8 mouse cellular contexts compared by ENCODE assay signal in genomic region chr7:24112156-24112856, GRCm38 (mm10). TPM values are rescaled to one million over a fixed set of nuclear protein-coding genes. Genes with fewer than 3 reads are reported as not detected.
A peak's percentile ranks its signal among the peaks of the same experiment; 100 is the strongest.
DNase-seq lines count a peak whose midpoint lies in the region; ATAC-seq and TF ChIP-seq lines count a peak whose summit lies in the region.

Gene Zfp112, plus strand, starts transcription at chr7:24112314.

- TF ChIP-seq CTCF in liver, adult 2 months (IDR thresholded peaks at IDR 0.05; ENCODE audit: low read depth, low read length): no peak

- H3K4me1 ChIP-seq in brown adipose tissue, adult 24 weeks (ENCODE audit: control insufficient read depth, insufficient read depth, insufficient read length, low read length): no peaks in the 10 kb centered on the region
- H3K4me1 ChIP-seq in forebrain, embryonic 11.5 days (replicated peaks; ENCODE audit: control insufficient read depth, insufficient read depth, low read length): 0 out of 2 replicates have a peak, but pooled peaks cover 2% of the 10 kb centered on the region
- H3K4me1 ChIP-seq in heart, embryonic 14.5 days (ENCODE audit: control insufficient read depth in 2 of 2, insufficient read depth in 2 of 2, low read length in 2 of 2): peaks cover 5% of the 10 kb centered on the region in 2 experiments; a peak in 3 of 4 replicates
- H3K4me1 ChIP-seq in liver, adult 2 months (ENCODE audit: control insufficient read depth, insufficient read depth, low read length): no peaks in the 10 kb centered on the region; the same call in 1 of the 2 replicates

- TF ChIP-seq POLR2A in liver, adult 2 months (IDR thresholded peaks at IDR 0.05; ENCODE audit: extremely low read depth, insufficient read depth, low read length): no peak

- peaks cover 16% of the 10 kb centered on the region for H3K36me3 ChIP-seq in forebrain, embryonic 11.5 days (ENCODE audit: control insufficient read depth, insufficient read depth, low read length)
- peaks cover 14% of the 10 kb centered on the region for H3K36me3 ChIP-seq in heart, embryonic 14.5 days (ENCODE audit: control insufficient read depth, insufficient read depth, low read length)
- peaks cover 2% of the 10 kb centered on the region; the same call in 1 of the 2 replicates for H3K36me3 ChIP-seq in liver, adult 2 months (ENCODE audit: control insufficient read depth, insufficient read depth, low read length)

- H3K4me2 ChIP-seq in forebrain, embryonic 11.5 days (ENCODE audit: low read depth, low read length, severe bottlenecking): peak within 1 kb of the TSS; percentile 75
- H3K4me2 ChIP-seq in heart, embryonic 14.5 days (ENCODE audit: low read length): peak within 1 kb of the TSS; percentile 83

- peak within 1 kb of the TSS; percentile 91 for H3K27ac ChIP-seq in brown adipose tissue, adult 24 weeks (replicated peaks; ENCODE audit: low read depth, low read length)
- peak within 1 kb of the TSS; percentile 1; the same call in 1 of the 2 replicates for H3K27ac ChIP-seq in forebrain, embryonic 11.5 days (ENCODE audit: low read depth, low read length)
- H3K27ac ChIP-seq in heart, embryonic 14.5 days (replicated peaks in 1 of 2; ENCODE audit: control insufficient read depth in 1 of 2, insufficient read depth in 1 of 2, low read depth in 2 of 2, low read length in 2 of 2): peak within 1 kb of the TSS; percentile 71 to 76
- H3K27ac ChIP-seq in liver, adult 2 months (replicated peaks; ENCODE audit: insufficient read depth, low read depth, low read length): peak within 1 kb of the TSS; percentile 89

- H3K27me3 ChIP-seq in forebrain, embryonic 11.5 days (ENCODE audit: control insufficient read depth, insufficient read depth, low read length): no peaks in the 10 kb centered on the region
- H3K27me3 ChIP-seq in heart, embryonic 14.5 days (ENCODE audit: control insufficient read depth, insufficient read depth, low read length): no peaks in the 10 kb centered on the region
- no peaks in the 10 kb centered on the region for H3K27me3 ChIP-seq in liver, adult 2 months (ENCODE audit: control insufficient read depth, insufficient read depth, low read length)

- peaks cover 24% of the 10 kb centered on the region for H3K9me3 ChIP-seq in forebrain, embryonic 11.5 days (ENCODE audit: control insufficient read depth, low read length)
- peaks cover 17% of the 10 kb centered on the region for H3K9me3 ChIP-seq in heart, embryonic 14.5 days (ENCODE audit: control insufficient read depth, low read length)

- ATAC-seq in forebrain, embryonic 11.5 days (replicated peaks; ENCODE audit: low FRiP score): peak; percentile 96
- ATAC-seq in heart, embryonic 14.5 days (ENCODE audit: insufficient number of reproducible peaks, insufficient read depth, low FRiP score, low read depth): peak; percentile 94

- DNase-seq in 3134 (ENCODE audit: extremely low read depth, insufficient read length, low spot score): peak; percentile 86
- peak; percentile 91 for DNase-seq in forebrain, embryonic 11.5 days (ENCODE audit: low spot score)
- peak; percentile 91 for DNase-seq in kidney, postnatal 14 days
- peak; percentile 99 for DNase-seq in liver, adult 2 months (ENCODE audit: extremely low read depth, low read depth, low spot score)
- DNase-seq in neural tube, embryonic 10.5 days (ENCODE audit: extremely low spot score, low spot score): peak; percentile 89
- DNase-seq in urinary bladder, adult 18-20 months (ENCODE audit: low spot score in 2 of 2): peak; percentile 57 to 79

- H3K9ac ChIP-seq in forebrain, embryonic 11.5 days (ENCODE audit: low read length): peak within 1 kb of the TSS; percentile 64
- H3K9ac ChIP-seq in heart, embryonic 14.5 days (ENCODE audit: low read length): peak within 1 kb of the TSS; percentile 79
- H3K9ac ChIP-seq in liver, adult 2 months (ENCODE audit: low read depth, low read length): peak within 1 kb of the TSS; percentile 88

- WGBS in forebrain, embryonic 11.5 days: 1% methylated on average over 23 of the region's 23 CpGs
- WGBS in heart, embryonic 14.5 days: 2% methylated on average over 23 of the region's 23 CpGs
- WGBS in liver, adult 2 months: 2% methylated on average over 23 of the region's 23 CpGs

- H3K79me2 ChIP-seq in liver, adult 2 months (ENCODE audit: control insufficient read depth, insufficient read depth, low read length): no peaks in the 10 kb centered on the region

- peak within 1 kb of the TSS; percentile 87 for H3K4me3 ChIP-seq in brown adipose tissue, adult 24 weeks (ENCODE audit: insufficient read depth, low read depth, low read length)
- peak within 1 kb of the TSS; percentile 58 for H3K4me3 ChIP-seq in forebrain, embryonic 11.5 days (ENCODE audit: low read depth, low read length)
- peak within 1 kb of the TSS; percentile 56 to 78 for H3K4me3 ChIP-seq in heart, embryonic 14.5 days (ENCODE audit: control insufficient read depth in 1 of 2, insufficient read depth in 1 of 2, low read depth in 1 of 2, low read length in 2 of 2)
- peak within 1 kb of the TSS; percentile 87 for H3K4me3 ChIP-seq in liver, adult 2 months (ENCODE audit: insufficient read depth, low read depth, low read length)

RNA-seq across cellular contexts. Expression of gene Zfp112, which starts in this region (rescaled TPM):
- polyA plus RNA-seq in brown adipose tissue, adult 24 weeks (2012; ENCODE audit: insufficient read depth, insufficient read length, missing spikeins): 1.4 and 1.5 TPM in 2 replicates
- 5.1 and 6.3 TPM in 2 replicates for polyA plus RNA-seq in forebrain, embryonic 11.5 days (2014; fragmentation: Nextera tagmentation; extraction: Ambion mirVana)
- 5.3 and 5.6 TPM in 2 replicates for polyA plus RNA-seq in heart, embryonic 14.5 days (2014; fragmentation: Nextera tagmentation; extraction: Ambion mirVana)
- 0.81 and 1.1 TPM in 2 replicates for total RNA-seq in liver, adult 2 months (2014; rRNA removed)
- 0.42 and 1.1 TPM in 2 replicates for polyA plus RNA-seq in liver, adult 2 months (2012; rRNA removed)

Comparison
In these comparisons a context has a peak if more than half of its experiments do, and no peak if none do; other contexts are left out.
1. Peak in every context shown above with its lines: DNase-seq, ATAC-seq, H3K4me3 ChIP-seq and H3K27ac ChIP-seq.
2. H3K27ac ChIP-seq: peak in every context shown above with its lines; median percentile 91 in brown adipose tissue, adult 24 weeks; 89 in liver, adult 2 months; 74 in heart, embryonic 14.5 days; 1 in forebrain, embryonic 11.5 days.